Mouse (Mus musculus): Measurements from ENCODE around the gene Ap1b1.

GRCm38 (mm10) chr11:5075760-5076159, 89.1 kb downstream of the Ap1b1 start:
- TF ChIP-seq CTCF (IDR thresholded peaks at IDR 0.05; ENCODE audit: low read depth) (peak; percentile 51), EP300 (optimal IDR thresholded peaks at IDR 0.05) (no peak)
